Mouse (Mus musculus): ENCODE results near the gene Rab22a. TPM values are rescaled to one million over a fixed set of nuclear protein-coding genes. Genes with fewer than 3 reads are reported as not detected.

Gene Rab22a
- polyA plus RNA-seq, 1 experiment from 2014 or later: 29.7 TPM

DNA sequence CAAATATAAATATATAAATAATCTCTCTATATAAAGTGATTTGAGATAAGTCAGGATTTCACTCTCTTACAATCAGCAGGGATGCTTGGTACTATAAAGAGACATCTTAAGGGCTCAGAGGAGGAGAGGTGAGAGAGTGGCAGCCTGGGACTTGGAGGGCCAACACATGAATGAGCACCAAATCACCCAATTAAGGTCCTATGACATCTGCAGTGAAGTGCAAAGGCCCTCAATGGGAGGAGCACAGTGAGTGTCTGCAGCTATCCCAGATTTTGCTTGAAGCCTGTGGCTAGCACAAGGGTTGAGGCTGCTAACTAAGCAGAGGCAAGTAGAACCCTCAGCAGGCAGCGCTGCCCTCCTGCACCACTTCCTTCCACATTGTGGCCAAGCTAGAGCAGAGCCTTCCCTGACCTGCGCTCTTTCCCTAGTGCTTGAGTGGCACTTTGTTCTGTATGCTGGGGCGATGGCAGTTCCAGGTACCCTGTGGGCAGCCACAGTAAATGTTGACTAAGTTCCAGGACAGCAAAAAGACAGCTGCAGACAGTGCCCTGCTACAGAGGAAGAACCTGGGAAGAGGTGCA, 26.3 kb downstream of the Rab22a start:
- H3K9me3 ChIP-seq (ENCODE audit: control insufficient read depth, low read length): no peaks in the 10 kb centered on the region
- no peak for ATAC-seq (ENCODE audit: low FRiP score, low TSS enrichment)
- no peak overlapping the region for H3K27ac ChIP-seq (replicated peaks)
- H3K9ac ChIP-seq (ENCODE audit: low read length): no peak overlapping the region
- H3K4me2 ChIP-seq (replicated peaks; ENCODE audit: low read depth): no peak overlapping the region
- peaks cover 14% of the 10 kb centered on the region for H3K36me3 ChIP-seq (ENCODE audit: control insufficient read depth, insufficient read depth, low read length)
- H3K4me3 ChIP-seq (ENCODE audit: low read depth, low read length): no peak overlapping the region
- H3K27me3 ChIP-seq (ENCODE audit: control insufficient read depth, insufficient read depth, low read length): no peaks in the 10 kb centered on the region
- WGBS: 93% methylated on average over 3 of the region's 3 CpGs
- TF ChIP-seq EP300 (optimal IDR thresholded peaks at IDR 0.05) (no peak), CTCF (IDR thresholded peaks at IDR 0.05; ENCODE audit: low read depth) (no peak)
- no peak for DNase-seq (ENCODE audit: low spot score)
- H3K4me1 ChIP-seq (replicated peaks; ENCODE audit: control insufficient read depth, insufficient read depth): no peaks in the 10 kb centered on the region

DNA sequence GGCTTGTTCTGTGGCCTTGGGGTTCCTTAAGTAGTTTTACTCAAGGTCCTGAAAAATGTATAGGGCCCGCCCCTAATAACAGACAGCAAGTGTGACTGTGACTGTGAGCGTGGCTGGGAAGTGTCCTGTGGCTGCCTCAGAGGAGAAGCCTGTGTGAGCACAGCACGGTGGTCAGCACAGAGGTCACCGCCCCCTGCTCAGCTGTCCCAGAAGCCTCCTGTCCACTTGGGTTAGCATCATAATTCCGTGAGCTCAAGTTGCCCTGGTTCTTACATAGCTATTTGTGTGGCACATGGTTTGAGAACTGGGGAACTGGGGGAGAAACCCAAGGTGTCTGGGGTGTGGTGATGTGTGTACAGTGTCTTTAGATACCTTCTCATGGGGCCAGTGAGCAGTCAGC, 27.8 kb downstream of the Rab22a start:
- Histone ChIP-seq H3K36me3 (ENCODE audit: control insufficient read depth, insufficient read depth, low read length) (peaks cover 14% of the 10 kb centered on the region), H3K27me3 (ENCODE audit: control insufficient read depth, insufficient read depth, low read length) (no peaks in the 10 kb centered on the region), H3K27ac (replicated peaks) (no peak overlapping the region), H3K4me1 (replicated peaks; ENCODE audit: control insufficient read depth, insufficient read depth) (no peaks in the 10 kb centered on the region), H3K4me3 (ENCODE audit: low read depth, low read length) (no peak overlapping the region), H3K4me2 (replicated peaks; ENCODE audit: low read depth) (no peak overlapping the region), H3K9ac (ENCODE audit: low read length) (no peak overlapping the region), H3K9me3 (ENCODE audit: control insufficient read depth, low read length) (no peaks in the 10 kb centered on the region)
- no peak for ATAC-seq (ENCODE audit: low FRiP score, low TSS enrichment)
- TF ChIP-seq EP300 (optimal IDR thresholded peaks at IDR 0.05) (no peak), CTCF (IDR thresholded peaks at IDR 0.05; ENCODE audit: low read depth) (no peak)
- 85% methylated on average over 5 of the region's 5 CpGs for WGBS
- no peak for DNase-seq (ENCODE audit: low spot score)

DNA sequence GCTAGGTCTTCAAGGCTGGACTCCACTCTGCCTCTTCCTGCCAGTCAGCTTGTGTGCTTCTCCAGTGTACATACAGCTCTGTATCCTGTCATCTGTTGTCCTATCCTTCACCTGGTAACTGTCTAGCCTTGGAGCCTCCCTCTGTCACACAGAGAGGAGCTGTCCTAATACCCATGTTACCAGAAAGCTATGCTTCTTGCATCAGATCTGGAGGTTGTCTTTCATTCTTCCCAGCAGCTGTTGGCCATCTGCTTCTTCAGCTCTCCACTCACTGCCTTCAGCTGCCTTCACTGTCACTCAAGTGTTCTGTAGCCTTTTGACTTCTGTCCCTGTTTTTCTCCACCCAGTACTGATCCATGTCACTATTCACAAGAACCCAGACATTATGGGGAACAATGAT, 30.3 kb downstream of the Rab22a start:
- ATAC-seq (ENCODE audit: low FRiP score, low TSS enrichment): no peak
- no peaks in the 10 kb centered on the region for H3K4me1 ChIP-seq (replicated peaks; ENCODE audit: control insufficient read depth, insufficient read depth)
- no peaks in the 10 kb centered on the region for H3K27me3 ChIP-seq (ENCODE audit: control insufficient read depth, insufficient read depth, low read length)
- TF ChIP-seq CTCF (IDR thresholded peaks at IDR 0.05; ENCODE audit: low read depth) (no peak), EP300 (optimal IDR thresholded peaks at IDR 0.05) (no peak)
- H3K9me3 ChIP-seq (ENCODE audit: control insufficient read depth, low read length): no peaks in the 10 kb centered on the region
- H3K4me2 ChIP-seq (replicated peaks; ENCODE audit: low read depth): no peak overlapping the region
- H3K4me3 ChIP-seq (ENCODE audit: low read depth, low read length): no peak overlapping the region
- peaks cover 15% of the 10 kb centered on the region for H3K36me3 ChIP-seq (ENCODE audit: control insufficient read depth, insufficient read depth, low read length)
- no peak overlapping the region for H3K9ac ChIP-seq (ENCODE audit: low read length)
- DNase-seq (ENCODE audit: low spot score): no peak
- no peak overlapping the region for H3K27ac ChIP-seq (replicated peaks)

DNA sequence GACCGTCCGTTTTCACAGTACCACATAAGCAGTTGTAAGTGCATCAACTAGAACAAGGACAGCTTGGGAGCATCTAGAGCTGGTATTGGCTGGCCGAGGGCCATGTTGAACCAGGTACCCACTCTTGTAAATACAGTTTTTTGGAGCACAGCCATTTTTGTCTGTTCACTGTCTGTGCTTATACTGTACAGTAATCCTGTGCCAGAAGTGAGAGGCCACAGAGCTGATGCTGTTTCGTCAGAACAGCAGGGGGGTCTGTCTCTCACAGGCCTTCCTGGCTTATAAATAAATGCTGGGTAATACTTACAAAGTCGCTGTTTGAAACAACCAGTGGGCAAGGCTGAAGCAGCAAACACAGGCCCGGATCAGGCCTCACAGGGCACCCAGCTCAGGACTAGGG, 32.2 kb downstream of the Rab22a start:
- H3K9ac ChIP-seq (ENCODE audit: low read length): no peak overlapping the region
- ATAC-seq (ENCODE audit: low FRiP score, low TSS enrichment) (no peak), DNase-seq (ENCODE audit: low spot score) (no peak)
- no peaks in the 10 kb centered on the region for H3K4me1 ChIP-seq (replicated peaks; ENCODE audit: control insufficient read depth, insufficient read depth)
- H3K9me3 ChIP-seq (ENCODE audit: control insufficient read depth, low read length): no peaks in the 10 kb centered on the region
- no peak overlapping the region for H3K4me2 ChIP-seq (replicated peaks; ENCODE audit: low read depth)
- no peak for TF ChIP-seq EP300 (optimal IDR thresholded peaks at IDR 0.05)
- TF ChIP-seq CTCF (IDR thresholded peaks at IDR 0.05; ENCODE audit: low read depth): no peak
- 71% methylated on average over 6 of the region's 6 CpGs for WGBS
- H3K36me3 ChIP-seq (ENCODE audit: control insufficient read depth, insufficient read depth, low read length): peaks cover 16% of the 10 kb centered on the region
- H3K27ac ChIP-seq (replicated peaks): no peak overlapping the region
- no peak overlapping the region for H3K4me3 ChIP-seq (ENCODE audit: low read depth, low read length)
- H3K27me3 ChIP-seq (ENCODE audit: control insufficient read depth, insufficient read depth, low read length): no peaks in the 10 kb centered on the region

DNA sequence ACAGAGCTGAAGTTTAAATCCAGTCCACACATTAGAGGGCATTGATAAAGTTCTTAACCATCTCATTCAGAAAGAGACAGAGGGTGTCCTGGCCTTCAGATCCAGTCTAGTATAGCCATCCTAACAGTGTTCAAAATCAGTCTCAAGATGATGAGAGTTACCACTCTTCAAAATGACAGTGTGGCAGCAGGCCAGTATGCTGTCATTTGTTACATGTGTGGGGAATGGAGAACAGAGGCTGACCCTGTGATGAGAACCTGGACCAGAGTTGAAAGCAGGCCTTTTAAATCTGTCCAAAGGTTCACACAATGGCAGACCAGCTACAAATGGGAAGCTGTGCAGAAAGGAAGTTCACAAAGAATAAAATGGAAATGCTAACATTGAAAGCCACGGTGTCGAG, 33.1 kb downstream of the Rab22a start:
- WGBS: 94% methylated on average over 2 of the region's 2 CpGs
- no peak for DNase-seq (ENCODE audit: low spot score)

DNA sequence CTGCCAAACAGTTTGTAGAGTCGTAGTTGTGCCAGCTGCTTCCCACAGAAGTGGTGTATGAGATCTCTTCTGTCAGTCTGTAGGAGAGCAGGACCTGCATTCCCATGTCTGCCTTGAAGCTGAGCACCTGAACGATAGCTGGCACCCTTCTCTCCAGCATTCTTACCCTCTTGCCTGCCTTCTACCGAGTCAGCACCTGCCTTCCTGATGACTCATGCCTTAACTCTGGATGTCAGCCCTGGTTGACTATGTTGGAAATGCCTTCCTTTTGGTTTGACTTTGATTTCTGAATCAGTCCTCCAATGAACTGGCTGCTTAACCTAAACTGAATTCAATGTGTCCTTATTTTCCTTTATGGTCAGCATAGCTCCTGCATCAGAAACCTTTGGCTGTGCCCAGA, 39.3 kb downstream of the Rab22a start:
- ATAC-seq (ENCODE audit: low FRiP score, low TSS enrichment) (no peak), DNase-seq (ENCODE audit: low spot score) (no peak)
- TF ChIP-seq CTCF (IDR thresholded peaks at IDR 0.05; ENCODE audit: low read depth): no peak
- 53% methylated on average over 3 of the region's 3 CpGs for WGBS
- Histone ChIP-seq H3K4me2 (replicated peaks; ENCODE audit: low read depth) (no peak overlapping the region), H3K9ac (ENCODE audit: low read length) (no peak overlapping the region), H3K27ac (replicated peaks) (no peak overlapping the region), H3K4me3 (ENCODE audit: low read depth, low read length) (no peak overlapping the region), H3K36me3 (ENCODE audit: control insufficient read depth, insufficient read depth, low read length) (peaks cover 25% of the 10 kb centered on the region), H3K27me3 (ENCODE audit: control insufficient read depth, insufficient read depth, low read length) (no peaks in the 10 kb centered on the region), H3K4me1 (replicated peaks; ENCODE audit: control insufficient read depth, insufficient read depth) (no peaks in the 10 kb centered on the region), H3K9me3 (ENCODE audit: control insufficient read depth, low read length) (no peaks in the 10 kb centered on the region)

More for the DNA sequence above, 33.1 kb downstream of the Rab22a start:
- Histone ChIP-seq H3K9me3 (ENCODE audit: control insufficient read depth, low read length) (no peaks in the 10 kb centered on the region), H3K9ac (ENCODE audit: low read length) (no peak overlapping the region), H3K27ac (replicated peaks) (no peak overlapping the region), H3K4me3 (ENCODE audit: low read depth, low read length) (no peak overlapping the region), H3K27me3 (ENCODE audit: control insufficient read depth, insufficient read depth, low read length) (no peaks in the 10 kb centered on the region), H3K4me1 (replicated peaks; ENCODE audit: control insufficient read depth, insufficient read depth) (no peaks in the 10 kb centered on the region), H3K36me3 (ENCODE audit: control insufficient read depth, insufficient read depth, low read length) (peaks cover 22% of the 10 kb centered on the region), H3K4me2 (replicated peaks; ENCODE audit: low read depth) (no peak overlapping the region)
- no peak for TF ChIP-seq EP300 (optimal IDR thresholded peaks at IDR 0.05)
- no peak for TF ChIP-seq CTCF (IDR thresholded peaks at IDR 0.05; ENCODE audit: low read depth)
- ATAC-seq (ENCODE audit: low FRiP score, low TSS enrichment): no peak

All from stomach, postnatal 0 days (tissue).